Mouse (Mus musculus) brain, embryonic 14.5 days (tissue): ENCODE results near the gene Tssk6. TPM values are rescaled to one million over a fixed set of nuclear protein-coding genes. Genes with fewer than 3 reads are reported as not detected.

Source experiments
- DNase-seq: peaks from one replicate; pipeline ENCODE4 v3.0.0-alpha.2; 2011; ENCODE audit warnings: low read depth
- CTCF ChIP-seq: fragments of 200-500 bp; IDR thresholded peaks from 2 replicates; pipeline ENCODE4 v1.5.1; 2012; ENCODE audit warnings: inconsistent platforms, mild to moderate bottlenecking, moderate library complexity, borderline replicate concordance; ENCODE audit not compliant: insufficient read depth, insufficient read length; ENCODE audit errors: extremely low read depth
- POLR2A ChIP-seq: fragments of 200-500 bp; IDR thresholded peaks from 2 replicates; pipeline ENCODE4 v1.6.1; 2012; ENCODE audit warnings: mild to moderate bottlenecking, inconsistent platforms, borderline replicate concordance; ENCODE audit not compliant: poor library complexity, insufficient read depth, insufficient read length, severe bottlenecking; ENCODE audit errors: extremely low read depth
- polyA plus RNA-seq: library from polyadenylated mRNA; depleted of rRNA; stranded (reverse); fragments of >200 nt; gene quantifications from 2 replicates; pipeline ENCODE4 v1.2.3, GENCODE M21; 2012; rRNA removed

Tssk6 gene
- 0.37 and 0.53 TPM in 2 replicates for polyA plus RNA-seq

DNA sequence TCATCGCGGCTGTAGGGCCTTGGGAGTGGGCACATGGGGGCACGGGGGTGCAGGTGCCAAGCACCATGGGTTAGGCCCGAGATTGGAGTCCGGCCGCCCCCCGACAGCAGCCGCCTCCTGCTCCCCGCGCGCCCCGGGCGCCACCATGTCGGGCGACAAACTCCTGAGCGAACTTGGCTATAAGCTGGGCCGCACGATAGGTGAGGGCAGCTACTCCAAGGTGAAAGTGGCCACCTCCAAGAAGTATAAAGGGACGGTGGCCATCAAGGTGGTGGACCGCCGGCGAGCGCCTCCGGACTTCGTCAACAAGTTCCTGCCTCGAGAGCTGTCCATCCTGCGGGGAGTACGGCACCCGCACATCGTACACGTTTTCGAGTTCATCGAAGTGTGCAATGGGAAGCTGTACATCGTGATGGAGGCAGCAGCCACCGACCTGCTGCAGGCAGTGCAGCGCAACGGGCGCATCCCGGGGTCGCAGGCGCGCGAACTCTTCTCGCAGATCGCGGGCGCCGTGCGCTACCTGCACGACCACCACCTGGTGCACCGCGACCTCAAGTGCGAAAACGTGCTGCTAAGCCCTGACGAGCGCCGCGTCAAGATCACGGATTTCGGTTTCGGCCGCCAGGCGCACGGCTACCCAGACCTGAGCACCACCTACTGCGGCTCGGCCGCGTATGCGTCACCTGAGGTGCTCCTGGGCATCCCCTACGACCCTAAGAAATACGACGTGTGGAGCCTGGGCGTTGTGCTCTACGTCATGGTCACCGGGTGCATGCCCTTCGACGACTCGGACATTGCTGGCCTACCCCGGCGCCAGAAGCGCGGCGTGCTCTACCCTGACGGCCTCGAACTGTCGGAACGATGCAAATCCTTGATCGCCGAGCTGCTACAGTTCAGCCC is at the start of gene Tssk6, which contains the start of the genes Ndufa13 and Yjefn3:
TSS of gene Tssk6 (plus strand) at position 22 of the 900 bp plus-strand sequence.
TSS of gene Ndufa13 (minus strand) at position 396 of the 900 bp plus-strand sequence.
TSS of gene Yjefn3 (minus strand) at position 550 of the 900 bp plus-strand sequence.
- no peak for DNase-seq
- TF ChIP-seq CTCF (no peak), POLR2A (no peak)

DNA sequence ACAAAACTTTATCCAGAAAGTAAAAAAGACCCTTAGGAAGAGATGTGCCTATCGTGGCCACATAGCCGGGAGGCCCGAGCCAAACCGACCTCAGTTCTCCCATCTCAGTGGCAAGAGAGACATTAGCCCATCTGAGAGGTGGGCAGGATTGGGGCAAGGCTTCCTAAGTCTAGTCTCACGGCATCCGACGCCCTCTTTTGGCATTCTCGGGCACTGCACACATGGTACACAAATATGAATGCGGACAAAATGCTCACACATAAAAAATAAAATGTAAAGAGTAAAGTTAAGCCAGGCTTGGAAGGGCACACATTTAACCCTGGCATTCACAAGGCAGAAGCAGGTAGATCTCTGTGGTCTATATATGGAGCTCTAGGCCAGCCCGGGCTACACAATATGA is 48.1 kb upstream of the Tssk6 start:
- no peak for DNase-seq
- TF ChIP-seq POLR2A (no peak), CTCF (no peak)

DNA sequence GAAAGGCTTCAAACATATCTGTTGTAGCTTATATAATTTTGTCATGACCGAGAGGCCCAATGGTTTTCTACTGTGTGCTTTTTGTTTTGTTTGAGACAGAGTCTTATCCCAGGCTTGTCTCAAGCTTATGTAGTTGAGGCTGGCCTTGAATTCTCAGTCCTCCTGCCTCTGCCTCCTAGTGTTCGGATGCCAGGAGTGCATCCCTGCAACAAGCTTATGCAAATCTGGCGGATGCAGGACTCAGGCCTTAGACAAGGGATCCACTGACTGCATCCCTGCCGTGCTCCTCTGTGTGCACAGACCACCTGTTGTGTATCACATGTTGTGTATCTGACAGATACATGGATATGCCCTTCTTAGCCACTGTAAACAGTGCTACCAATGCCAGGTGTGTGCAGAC is 41.2 kb upstream of the Tssk6 start:
- TF ChIP-seq CTCF (peak; percentile 23; the same call in 1 of the 2 replicates), POLR2A (no peak)
- DNase-seq, result peak; percentile 24

DNA sequence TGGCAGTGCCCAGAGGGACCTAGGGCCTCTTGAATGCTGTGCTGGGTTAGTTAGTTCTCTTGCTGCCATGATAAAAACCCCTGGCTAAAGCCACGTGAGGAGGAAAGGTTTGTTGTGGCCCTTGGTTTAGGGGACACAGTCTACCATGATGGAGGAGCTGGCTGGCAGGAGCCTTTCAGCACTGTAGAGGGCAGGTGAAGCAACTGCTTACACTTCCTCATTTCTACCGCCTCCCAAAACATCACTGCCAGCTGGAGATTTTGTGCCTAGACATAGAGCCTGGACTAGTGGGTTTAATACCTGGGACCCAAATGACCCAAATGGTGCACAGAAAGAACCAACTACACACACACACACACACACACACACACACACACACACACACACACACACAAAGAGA is 40.7 kb upstream of the Tssk6 start:
- no peak for TF ChIP-seq CTCF
- no peak for TF ChIP-seq POLR2A
- no peak for DNase-seq

DNA sequence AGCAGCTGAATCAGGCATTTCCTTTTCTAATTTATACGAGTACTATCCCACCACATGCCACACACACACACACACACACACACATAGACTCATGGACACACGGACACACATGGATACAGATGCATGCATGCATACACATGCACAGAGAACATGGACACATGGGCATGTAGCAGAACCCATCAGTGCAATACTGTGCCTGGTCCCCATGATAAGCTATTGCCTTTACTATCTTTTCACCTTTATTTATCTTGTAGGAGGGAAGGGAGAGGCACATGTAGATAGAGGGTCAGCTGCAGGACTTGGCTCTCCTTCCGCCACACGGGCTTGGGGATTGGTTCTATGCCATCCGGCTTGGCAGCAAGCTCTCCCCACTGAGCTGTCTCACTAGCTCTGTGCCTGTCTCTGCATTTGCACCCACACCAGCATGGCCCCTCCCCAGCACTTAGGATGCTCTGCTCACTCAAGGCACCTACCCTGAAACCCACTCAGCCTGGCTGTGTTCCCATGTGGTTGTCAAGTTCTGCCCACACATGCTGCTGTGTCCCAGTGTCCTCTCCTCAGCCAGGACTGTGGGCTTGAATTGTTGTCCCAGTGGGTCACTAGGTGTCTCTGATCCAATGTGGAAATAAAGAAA is 38.5 kb upstream of the Tssk6 start:
- DNase-seq, result no peak
- TF ChIP-seq CTCF (no peak), POLR2A (no peak)

DNA sequence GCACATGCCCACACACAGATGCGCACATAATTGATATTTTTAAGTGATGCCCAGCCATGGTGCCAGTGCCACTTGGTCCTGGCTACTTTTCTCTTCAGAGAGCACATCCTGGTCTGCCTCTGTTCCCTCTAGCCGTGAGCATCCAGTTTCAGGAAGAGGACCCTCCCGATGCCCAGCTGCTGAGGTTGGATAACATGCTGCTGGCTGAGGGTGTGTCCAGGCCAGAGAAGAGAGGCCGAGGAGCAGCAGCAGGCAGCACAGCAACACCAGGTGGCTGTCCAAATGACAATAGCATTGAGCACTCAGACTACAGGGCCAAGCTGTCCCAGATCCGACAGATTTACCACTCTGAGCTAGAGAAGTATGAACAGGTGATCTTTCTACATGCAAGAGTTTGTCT is 37.8 kb upstream of the Tssk6 start:
- DNase-seq, result no peak
- TF ChIP-seq POLR2A (no peak), CTCF (no peak)

DNA sequence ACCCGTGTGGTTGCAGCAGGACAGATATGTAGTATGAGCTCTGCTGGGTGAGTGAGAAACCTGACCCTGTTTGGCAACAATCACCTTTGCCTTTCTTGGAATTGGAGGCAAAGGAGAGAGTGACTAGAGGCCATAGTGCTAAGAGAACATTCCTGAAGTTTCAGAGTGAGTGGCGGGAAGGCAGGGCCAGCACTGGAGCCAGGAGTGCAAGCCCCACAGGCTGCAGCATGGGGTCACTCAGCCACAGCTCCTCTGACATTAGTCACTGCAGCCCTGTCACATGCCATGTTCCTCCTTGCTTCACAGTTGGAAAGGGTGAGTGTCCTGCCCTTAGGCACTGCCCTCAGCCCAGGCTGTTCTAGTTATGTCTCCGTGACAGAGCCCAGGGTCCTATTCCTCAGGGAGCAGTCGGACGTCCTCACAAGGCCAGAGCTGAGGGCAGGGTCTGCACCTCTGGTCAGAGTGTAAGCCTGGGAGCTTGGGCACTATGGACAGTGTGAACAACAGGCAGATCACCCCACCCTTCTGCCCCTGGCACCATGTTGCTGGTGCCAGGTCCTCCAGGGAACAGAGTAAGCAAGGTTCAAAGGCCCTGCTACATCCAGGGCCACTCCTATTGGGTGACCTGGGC is 34.2 kb upstream of the Tssk6 start:
- DNase-seq, result no peak
- TF ChIP-seq POLR2A, result no peak
- TF ChIP-seq CTCF, result no peak

DNA sequence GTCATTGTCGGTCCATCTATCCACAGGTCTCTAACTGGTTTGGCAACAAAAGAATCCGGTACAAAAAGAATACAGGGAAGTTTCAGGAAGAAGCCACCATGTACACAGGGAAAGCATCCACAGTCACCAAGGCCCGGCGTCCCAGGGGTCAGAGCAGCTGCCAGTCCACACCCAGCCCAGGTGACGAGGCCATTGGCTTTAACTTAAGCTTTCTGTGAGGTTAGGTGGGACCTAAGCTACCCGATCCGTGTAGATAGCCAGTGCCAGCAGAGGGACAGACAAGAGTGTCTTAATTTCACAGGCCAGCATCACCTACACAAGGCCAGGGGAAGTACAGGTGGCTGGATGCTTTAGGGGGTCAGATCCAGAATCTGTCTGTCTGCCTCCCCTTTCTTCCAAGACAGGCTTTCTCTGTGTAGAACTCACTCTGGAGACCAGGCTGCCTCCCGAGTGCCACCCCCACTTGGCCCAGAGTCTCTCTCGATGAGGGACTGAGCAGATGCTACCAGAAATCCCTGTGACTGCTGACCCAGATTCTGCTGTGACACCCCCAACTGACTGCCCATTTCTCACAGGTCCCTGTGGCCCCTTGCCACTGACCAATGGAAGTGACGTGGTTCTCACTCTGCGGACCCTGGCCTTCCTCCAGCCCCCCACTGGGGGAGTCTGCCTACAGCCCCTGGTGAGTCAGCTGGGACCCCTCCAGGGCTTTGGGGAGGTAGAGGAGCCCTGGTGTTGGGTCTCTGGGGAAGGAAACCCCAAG is 31.8 kb upstream of the Tssk6 start:
- no peak for TF ChIP-seq CTCF
- TF ChIP-seq POLR2A, result no peak
- no peak for DNase-seq

DNA sequence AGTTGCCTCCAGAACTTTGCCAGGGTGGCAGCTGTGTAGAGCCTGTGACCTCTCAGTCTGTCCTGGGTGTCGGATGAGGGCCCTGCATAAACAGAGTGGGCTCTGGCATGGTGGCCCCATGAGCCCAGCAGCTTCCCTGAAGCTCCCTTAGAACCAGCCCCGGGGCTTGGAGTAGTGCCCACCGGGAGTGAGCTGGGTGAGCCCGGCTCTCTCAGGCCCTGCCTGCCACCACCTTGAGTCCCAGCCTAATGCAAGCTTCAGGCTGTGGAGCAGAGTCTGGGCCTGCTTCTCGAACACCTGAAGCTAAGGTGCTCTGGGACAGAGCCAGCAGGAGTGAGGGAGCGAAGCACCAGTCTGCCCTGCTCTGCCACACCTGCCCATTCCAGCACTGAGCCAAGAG is 31.1 kb upstream of the Tssk6 start:
- no peak for DNase-seq
- no peak for TF ChIP-seq POLR2A
- TF ChIP-seq CTCF, result no peak

DNA sequence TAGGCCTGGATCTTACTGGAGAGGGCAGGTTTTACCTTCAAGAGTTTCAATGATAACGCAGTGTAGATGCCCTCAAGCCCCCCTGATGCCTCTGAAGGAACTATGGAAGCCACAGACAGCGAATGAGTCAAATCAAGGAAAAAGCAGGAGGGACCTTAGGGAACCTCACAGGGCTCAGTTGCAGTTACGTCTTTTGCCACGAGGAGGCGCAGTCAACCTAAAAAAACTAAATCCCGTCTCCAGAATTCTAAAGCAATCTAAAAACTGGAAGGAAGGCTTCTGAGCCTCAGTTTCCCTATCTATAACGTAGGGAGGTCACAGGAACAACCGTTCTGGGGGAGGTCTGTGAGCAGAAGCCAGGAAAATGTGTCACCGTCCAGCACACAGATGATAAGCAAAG is 27.8 kb upstream of the Tssk6 start:
- TF ChIP-seq CTCF, result peak; percentile 86
- TF ChIP-seq POLR2A, result no peak
- DNase-seq, result peak; percentile 71

DNA sequence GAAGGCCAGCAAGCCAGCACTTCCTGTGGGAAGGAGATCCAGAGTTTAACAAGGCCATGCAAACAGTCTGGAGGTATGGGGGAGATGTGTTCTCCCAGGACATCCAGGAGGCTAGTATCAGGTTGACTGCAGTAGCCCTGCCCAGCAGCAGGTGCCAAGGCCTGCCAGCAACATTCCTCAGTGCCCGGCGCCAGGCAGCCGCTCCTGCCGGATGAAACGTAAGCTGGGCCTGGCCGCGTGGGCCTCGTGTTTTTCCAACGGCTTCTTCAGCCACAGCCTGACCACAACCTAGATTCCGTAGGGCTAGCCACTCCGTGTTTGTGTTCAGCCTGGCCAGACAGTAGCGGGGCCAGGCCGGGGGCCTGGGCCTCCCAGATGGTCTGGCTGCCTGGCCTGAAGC is 27.3 kb upstream of the Tssk6 start:
- no peak for TF ChIP-seq POLR2A
- no peak for TF ChIP-seq CTCF
- DNase-seq, result no peak

DNA sequence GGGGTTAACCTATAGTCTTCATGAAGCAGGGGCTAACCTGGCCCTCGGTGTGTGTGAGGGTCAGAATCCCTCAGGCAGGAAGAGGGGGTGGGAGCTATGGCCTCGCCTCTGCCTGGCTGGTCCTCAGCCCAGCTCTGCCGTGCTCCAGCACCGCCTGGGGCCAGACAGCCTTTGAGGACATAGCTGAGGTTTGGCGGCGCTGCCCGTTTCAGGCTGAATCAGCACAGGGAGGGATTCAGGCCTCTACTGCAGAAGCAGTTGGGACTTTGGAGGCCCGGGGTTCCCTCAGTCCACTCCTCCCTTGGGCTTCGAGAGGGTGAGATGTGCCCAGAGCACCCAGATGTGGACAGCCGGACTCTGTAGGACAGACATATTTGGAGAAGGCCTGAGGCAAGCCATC is 25.9 kb upstream of the Tssk6 start:
- no peak for DNase-seq
- TF ChIP-seq CTCF (no peak), POLR2A (no peak)
